Mouse (Mus musculus) olfactory bulb, adult 2 months (tissue): ENCODE data around the gene Pak1. TPM values are rescaled to one million over a fixed set of nuclear protein-coding genes. Genes with fewer than 3 reads are reported as not detected.

Experiments
- H3K27ac ChIP-seq: fragments of 200-500 bp; 2 replicates; pipeline ENCODE4 v1.5.1; 2012; ENCODE audit warnings: low read depth, low read length; ENCODE audit not compliant: insufficient read depth
- H3K4me1 ChIP-seq: fragments of 200-500 bp; 2 replicates; pipeline ENCODE4 v1.6.1; 2012; ENCODE audit warnings: low read length; ENCODE audit not compliant: control insufficient read depth, insufficient read depth
- H3K4me3 ChIP-seq: fragments of 200-500 bp; 2 replicates; pipeline ENCODE4 v1.5.1; 2012; ENCODE audit warnings: mild to moderate bottlenecking, low read depth, low read length, moderate library complexity; ENCODE audit not compliant: insufficient read depth
- CTCF ChIP-seq: fragments of 200-500 bp; IDR thresholded peaks from 2 replicates; pipeline ENCODE4 v1.5.1; 2012; ENCODE audit warnings: low read depth, mild to moderate bottlenecking, low read length, moderate library complexity; ENCODE audit not compliant: insufficient read depth
- POLR2A ChIP-seq: fragments of 200-500 bp; IDR thresholded peaks from 2 replicates; pipeline ENCODE4 v1.6.1; 2012; ENCODE audit warnings: mild to moderate bottlenecking, low read depth, low read length, moderate library complexity; ENCODE audit not compliant: insufficient read depth
- WGBS: fragments of 180-500 bp; shearing (Covaris S2); methylation state at CpG from one replicate; pipeline ENCODE4 v1.1.7; 2018; 5-methylcytosine and 5-hydroxymethylcytosine counted together
- polyA plus RNA-seq: library from polyadenylated mRNA; stranded (reverse); fragments of >200 nt; gene quantifications from 2 replicates; pipeline ENCODE4 v1.2.4, GENCODE M21; 2012; ENCODE audit warnings: low replicate concordance; ENCODE audit not compliant: missing spikeins, insufficient read depth, insufficient read length

The Pak1 gene
- polyA plus RNA-seq: 99.5 and 211 TPM in 2 replicates

- H3K27ac ChIP-seq: no peak within 1 kb of the TSS
- WGBS: 1% methylated on average over 46 of the region's 46 CpGs
- TF ChIP-seq CTCF (no peak), POLR2A (no peak)
- H3K4me3 ChIP-seq: peak within 1 kb of the TSS; percentile 66
- H3K4me1 ChIP-seq: peaks cover 8% of the 10 kb centered on the region
These were observed at the start of gene Pak1 for GRCm38 (mm10) chr7:97788190-97788668. Pak1 (plus strand) TSS chr7:97788541.

GRCm38 (mm10) chr7:97740948-97741347, 47.4 kb upstream of the Pak1 start:
- TF ChIP-seq CTCF: no peak
- peaks cover 5% of the 10 kb centered on the region; the same call in 1 of the 2 replicates for H3K4me1 ChIP-seq
- H3K27ac ChIP-seq: no peak overlapping the region
- WGBS: 64% methylated on average over 10 of the region's 10 CpGs
- no peak overlapping the region for H3K4me3 ChIP-seq

GRCm38 (mm10) chr7:97741756-97742291, 46.5 kb upstream of the Pak1 start:
- Histone ChIP-seq H3K27ac (no peak overlapping the region), H3K4me1 (peaks cover 5% of the 10 kb centered on the region; the same call in 1 of the 2 replicates), H3K4me3 (no peak overlapping the region)
- no peak for TF ChIP-seq POLR2A
- no peak for TF ChIP-seq CTCF
- WGBS: 25% methylated on average over 1 of the region's 1 CpGs

GRCm38 (mm10) chr7:97745299-97745698, 43.0 kb upstream of the Pak1 start:
- peaks cover 4% of the 10 kb centered on the region; the same call in 1 of the 2 replicates for H3K4me1 ChIP-seq
- WGBS: 3% methylated on average over 3 of the region's 3 CpGs
- no peak for TF ChIP-seq CTCF
- no peak overlapping the region for H3K27ac ChIP-seq
- no peak overlapping the region for H3K4me3 ChIP-seq

GRCm38 (mm10) chr7:97747176-97747707, 41.1 kb upstream of the Pak1 start:
- TF ChIP-seq POLR2A (no peak), CTCF (no peak)
- 79% methylated on average over 4 of the region's 4 CpGs for WGBS
- Histone ChIP-seq H3K27ac (no peak overlapping the region), H3K4me1 (peaks cover 4% of the 10 kb centered on the region; the same call in 1 of the 2 replicates), H3K4me3 (no peak overlapping the region)

- no peak overlapping the region for H3K27ac ChIP-seq
- no peak for TF ChIP-seq POLR2A
- TF ChIP-seq CTCF: peak; percentile 88
- 24% methylated on average over 28 of the region's 28 CpGs for WGBS
- H3K4me3 ChIP-seq: no peak overlapping the region
- H3K4me1 ChIP-seq: peaks cover 4% of the 10 kb centered on the region; the same call in 1 of the 2 replicates
These were observed 40.4 kb upstream of the Pak1 start for GRCm38 (mm10) chr7:97747787-97748497.

- Histone ChIP-seq H3K4me1 (peaks cover 4% of the 10 kb centered on the region; the same call in 1 of the 2 replicates), H3K4me3 (peak overlapping the region; percentile 10; the same call in 1 of the 2 replicates), H3K27ac (peak overlapping the region; percentile 82)
- WGBS: 54% methylated on average over 10 of the region's 10 CpGs
- no peak for TF ChIP-seq CTCF
- no peak for TF ChIP-seq POLR2A
These were observed 39.7 kb upstream of the Pak1 start for GRCm38 (mm10) chr7:97748527-97749206.

- TF ChIP-seq CTCF (no peak), POLR2A (no peak)
- Histone ChIP-seq H3K4me3 (peak overlapping the region; percentile 10; the same call in 1 of the 2 replicates), H3K4me1 (peaks cover 4% of the 10 kb centered on the region; the same call in 1 of the 2 replicates), H3K27ac (peak overlapping the region; percentile 82)
- WGBS: 44% methylated on average over 19 of the region's 19 CpGs
These were observed 38.8 kb upstream of the Pak1 start for GRCm38 (mm10) chr7:97749207-97750190.
